Mouse (Mus musculus): ENCODE results near the gene Ccr9. TPM values are rescaled to one million over a fixed set of nuclear protein-coding genes. Genes with fewer than 3 reads are reported as not detected.

The Ccr9 gene
- polyA plus RNA-seq, 1 experiment from 2014 or later = 0.01 TPM

- POLR2A ChIA-PET = interaction anchor here (1.1 kb wide), 1 partner anchor 14 kb away, joined by 3 read pairs; no protein-coding TSS in a partner anchor
- no peaks in the 10 kb centered on the region for H3K27me3 ChIP-seq
- no peak for TF ChIP-seq CTCF (IDR thresholded peaks at IDR 0.05)
- in situ Hi-C loops (cut with MboI; ENCODE audit: low pct_unique_long_range_greater_than_20kb) = no loop called here
- ATAC-seq (no peak), DNase-seq (ENCODE audit: low read depth, low spot score) (no peak)
- CTCF ChIA-PET = interaction anchor here (1.3 kb wide), 1 partner anchor 20 kb away, joined by 3 read pairs; no protein-coding TSS in a partner anchor
Measured at GRCm38 (mm10) chr9:123828916-123829315, 150.7 kb downstream of the Ccr9 start.

Other genes starting within 250 kb of the Ccr9 start
- gene Limd1, start 199.7 kb upstream of the Ccr9 start, polyA plus RNA-seq (2021) = 51.9 TPM
- 65.2 TPM for gene Sacm1l, start 148.7 kb upstream of the Ccr9 start, polyA plus RNA-seq (2021)
- gene Slc6a20b, start 45.9 kb upstream of the Ccr9 start, polyA plus RNA-seq (2021) = 0.37 TPM
- gene Slc6a20a, start 446 bp downstream of the Ccr9 start, polyA plus RNA-seq (2021) = not detected
- gene Lztfl1, start 39.3 kb downstream of the Ccr9 start, polyA plus RNA-seq (2021) = 71.0 TPM
- 0.06 TPM for gene Cxcr6, start 128.0 kb downstream of the Ccr9 start, polyA plus RNA-seq (2021)
- 22.6 TPM for gene Fyco1, start 173.5 kb downstream of the Ccr9 start, polyA plus RNA-seq (2021)
- 0.12 TPM for gene Xcr1, start 183.6 kb downstream of the Ccr9 start, polyA plus RNA-seq (2021)

Data from Patski (cell line).